Mouse (Mus musculus) erythroblast, embryonic 14.5 days (primary cell): Measurements from ENCODE around the gene Pappa. TPM values are rescaled to one million over a fixed set of nuclear protein-coding genes. Genes with fewer than 3 reads are reported as not detected.

Experiments
- H3K27me3 ChIP-seq: 2 replicates; pipeline ENCODE4 v1.6.1; 2012; ENCODE audit warnings: inconsistent platforms; ENCODE audit not compliant: control insufficient read depth
- H3K36me3 ChIP-seq: 2 replicates; pipeline ENCODE4 v1.6.1; 2012; ENCODE audit warnings: mild to moderate bottlenecking, inconsistent platforms; ENCODE audit not compliant: control insufficient read depth
- H3K4me1 ChIP-seq: 2 replicates; pipeline ENCODE4 v1.6.1; 2012; ENCODE audit warnings: inconsistent platforms; ENCODE audit not compliant: control insufficient read depth
- H3K4me3 ChIP-seq: replicated peaks from 2 replicates; pipeline ENCODE3; 2012; ENCODE audit warnings: moderate library complexity, mild to moderate bottlenecking, inconsistent platforms
- H3K9me3 ChIP-seq: 2 replicates; pipeline ENCODE4 v1.6.1; 2012; ENCODE audit warnings: low read length, inconsistent platforms, mixed read lengths; ENCODE audit not compliant: control insufficient read depth
- GATA1 ChIP-seq: IDR thresholded peaks from 2 replicates; pipeline ENCODE4 v1.6.1; 2012; ENCODE audit warnings: low read length, inconsistent platforms, mixed read lengths
- TAL1 ChIP-seq: IDR thresholded peaks from 3 replicates; pipeline ENCODE4 v1.6.1; 2012; ENCODE audit warnings: low read length, inconsistent platforms, mixed read lengths
- polyA plus RNA-seq: library from polyadenylated mRNA; stranded (reverse); fragments of >175 nt; gene quantifications from 2 replicates; pipeline ENCODE4 v1.2.3, GENCODE M21; 2012

Pappa gene
- polyA plus RNA-seq, 1 experiment, result not detected

GRCm38 (mm10) chr4:65156231-65156630 is 32.3 kb downstream of the Pappa start:
- Histone ChIP-seq H3K4me3 (no peak overlapping the region), H3K36me3 (no peaks in the 10 kb centered on the region), H3K4me1 (no peaks in the 10 kb centered on the region), H3K27me3 (no peaks in the 10 kb centered on the region), H3K9me3 (no peaks in the 10 kb centered on the region)
- no peak for TF ChIP-seq GATA1
- no peak for TF ChIP-seq TAL1

- Histone ChIP-seq H3K9me3 (no peaks in the 10 kb centered on the region), H3K4me3 (no peak overlapping the region), H3K27me3 (no peaks in the 10 kb centered on the region), H3K36me3 (no peaks in the 10 kb centered on the region), H3K4me1 (no peaks in the 10 kb centered on the region)
- TF ChIP-seq TAL1 (no peak), GATA1 (no peak)
These were observed 34.7 kb downstream of the Pappa start for GRCm38 (mm10) chr4:65158651-65159050.

GRCm38 (mm10) chr4:65159481-65159880 is 35.5 kb downstream of the Pappa start:
- Histone ChIP-seq H3K27me3 (no peaks in the 10 kb centered on the region), H3K36me3 (no peaks in the 10 kb centered on the region), H3K9me3 (no peaks in the 10 kb centered on the region), H3K4me1 (no peaks in the 10 kb centered on the region), H3K4me3 (no peak overlapping the region)
- TF ChIP-seq TAL1, result no peak
- TF ChIP-seq GATA1, result no peak

GRCm38 (mm10) chr4:65163698-65164097 is 39.7 kb downstream of the Pappa start:
- no peak overlapping the region for H3K4me3 ChIP-seq
- no peaks in the 10 kb centered on the region for H3K27me3 ChIP-seq
- TF ChIP-seq TAL1 (no peak), GATA1 (no peak)
- no peaks in the 10 kb centered on the region for H3K9me3 ChIP-seq
- no peaks in the 10 kb centered on the region for H3K4me1 ChIP-seq
- H3K36me3 ChIP-seq, result no peaks in the 10 kb centered on the region

GRCm38 (mm10) chr4:65166288-65166835 is 42.4 kb downstream of the Pappa start:
- Histone ChIP-seq H3K27me3 (no peaks in the 10 kb centered on the region), H3K9me3 (no peaks in the 10 kb centered on the region), H3K4me1 (no peaks in the 10 kb centered on the region), H3K36me3 (no peaks in the 10 kb centered on the region), H3K4me3 (no peak overlapping the region)
- no peak for TF ChIP-seq GATA1
- TF ChIP-seq TAL1, result no peak

GRCm38 (mm10) chr4:65174505-65174904 is 50.5 kb downstream of the Pappa start:
- Histone ChIP-seq H3K9me3 (no peaks in the 10 kb centered on the region), H3K4me3 (no peak overlapping the region), H3K4me1 (no peaks in the 10 kb centered on the region), H3K36me3 (no peaks in the 10 kb centered on the region), H3K27me3 (no peaks in the 10 kb centered on the region)
- no peak for TF ChIP-seq TAL1
- TF ChIP-seq GATA1, result no peak

GRCm38 (mm10) chr4:65178146-65178545 is 54.2 kb downstream of the Pappa start:
- TF ChIP-seq GATA1, result no peak
- TF ChIP-seq TAL1, result no peak
- no peaks in the 10 kb centered on the region for H3K4me1 ChIP-seq
- H3K9me3 ChIP-seq, result no peaks in the 10 kb centered on the region
- no peak overlapping the region for H3K4me3 ChIP-seq
- H3K36me3 ChIP-seq, result no peaks in the 10 kb centered on the region
- H3K27me3 ChIP-seq, result no peaks in the 10 kb centered on the region

GRCm38 (mm10) chr4:65187236-65187635 is 63.3 kb downstream of the Pappa start:
- H3K27me3 ChIP-seq, result no peaks in the 10 kb centered on the region
- H3K4me1 ChIP-seq, result no peaks in the 10 kb centered on the region
- no peaks in the 10 kb centered on the region for H3K36me3 ChIP-seq
- no peak for TF ChIP-seq TAL1
- no peak for TF ChIP-seq GATA1
- no peak overlapping the region for H3K4me3 ChIP-seq
- no peaks in the 10 kb centered on the region for H3K9me3 ChIP-seq

GRCm38 (mm10) chr4:65187716-65188115 is 63.7 kb downstream of the Pappa start:
- H3K4me3 ChIP-seq, result no peak overlapping the region
- no peaks in the 10 kb centered on the region for H3K4me1 ChIP-seq
- no peaks in the 10 kb centered on the region for H3K27me3 ChIP-seq
- TF ChIP-seq GATA1 (no peak), TAL1 (no peak)
- H3K9me3 ChIP-seq, result no peaks in the 10 kb centered on the region
- H3K36me3 ChIP-seq, result no peaks in the 10 kb centered on the region

GRCm38 (mm10) chr4:65188921-65189485 is 65.0 kb downstream of the Pappa start:
- no peak for TF ChIP-seq TAL1
- TF ChIP-seq GATA1, result no peak
- Histone ChIP-seq H3K36me3 (no peaks in the 10 kb centered on the region), H3K9me3 (no peaks in the 10 kb centered on the region), H3K4me1 (no peaks in the 10 kb centered on the region), H3K27me3 (no peaks in the 10 kb centered on the region), H3K4me3 (no peak overlapping the region)
